Mouse (Mus musculus) lung, adult 2 months (tissue): ENCODE measurements around the gene Dnajb11.

ENCODE experiments used
- CTCF ChIP-seq: fragments of 200-500 bp; IDR thresholded peaks from 2 replicates; pipeline ENCODE4 v1.5.1; 2011; ENCODE audit warnings: mild to moderate bottlenecking, low read length, control low read depth; ENCODE audit not compliant: insufficient read depth
- POLR2A ChIP-seq: fragments of 200-500 bp; IDR thresholded peaks from 2 replicates; pipeline ENCODE4 v1.6.1; 2011; ENCODE audit warnings: low read depth, mild to moderate bottlenecking, control low read depth, low read length, borderline replicate concordance; ENCODE audit errors: extremely low read depth

DNA sequence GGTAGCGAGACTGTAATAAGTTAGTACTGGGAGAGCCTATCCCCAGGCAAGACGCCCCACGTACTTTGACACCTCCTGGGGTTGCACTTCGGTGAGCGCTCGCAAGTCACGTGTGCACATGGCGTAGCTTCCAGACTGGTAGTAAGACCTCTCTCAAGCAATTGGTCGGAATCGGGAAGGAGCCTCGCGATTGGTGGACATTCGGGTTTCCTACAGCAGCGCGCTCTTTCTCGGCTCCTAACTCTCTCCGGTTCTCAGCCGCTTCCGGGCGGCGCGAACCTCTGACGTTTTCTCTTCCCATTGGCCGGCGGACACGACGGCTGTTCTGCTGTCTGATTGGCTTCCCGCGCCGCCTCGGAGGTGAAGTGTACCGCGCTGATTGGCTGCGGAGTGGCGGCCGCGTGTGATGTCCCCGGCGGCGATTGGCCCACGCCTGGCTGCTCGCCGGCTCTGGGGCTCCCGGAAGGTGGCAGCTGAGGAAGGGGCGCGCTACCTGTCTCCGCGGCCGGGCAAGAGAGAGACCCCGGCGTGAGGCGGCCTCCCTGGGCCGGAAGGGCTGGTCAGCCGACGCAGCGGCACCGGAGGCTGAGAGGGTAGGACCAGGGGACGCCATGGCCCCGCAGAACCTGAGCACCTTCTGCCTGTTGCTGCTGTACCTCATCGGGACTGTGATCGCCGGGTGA, at the start of gene Dnajb11, which contains the start of gene Tbccd1:
- no peak for TF ChIP-seq CTCF
- TF ChIP-seq POLR2A, result peak; percentile 83
